Mouse (Mus musculus) erythroblast, embryonic 14.5 days (primary cell): ENCODE results near the gene Fam84a. TPM values are rescaled to one million over a fixed set of nuclear protein-coding genes. Genes with fewer than 3 reads are reported as not detected.

Source experiments
- H3K27me3 ChIP-seq: 2 replicates; pipeline ENCODE4 v1.6.1; 2012; ENCODE audit warnings: inconsistent platforms; ENCODE audit not compliant: control insufficient read depth
- H3K36me3 ChIP-seq: 2 replicates; pipeline ENCODE4 v1.6.1; 2012; ENCODE audit warnings: mild to moderate bottlenecking, inconsistent platforms; ENCODE audit not compliant: control insufficient read depth
- H3K4me1 ChIP-seq: 2 replicates; pipeline ENCODE4 v1.6.1; 2012; ENCODE audit warnings: inconsistent platforms; ENCODE audit not compliant: control insufficient read depth
- H3K4me3 ChIP-seq: replicated peaks from 2 replicates; pipeline ENCODE3; 2012; ENCODE audit warnings: moderate library complexity, mild to moderate bottlenecking, inconsistent platforms
- H3K9me3 ChIP-seq: 2 replicates; pipeline ENCODE4 v1.6.1; 2012; ENCODE audit warnings: low read length, inconsistent platforms, mixed read lengths; ENCODE audit not compliant: control insufficient read depth
- GATA1 ChIP-seq: IDR thresholded peaks from 2 replicates; pipeline ENCODE4 v1.6.1; 2012; ENCODE audit warnings: low read length, inconsistent platforms, mixed read lengths
- TAL1 ChIP-seq: IDR thresholded peaks from 3 replicates; pipeline ENCODE4 v1.6.1; 2012; ENCODE audit warnings: low read length, inconsistent platforms, mixed read lengths
- polyA plus RNA-seq: library from polyadenylated mRNA; stranded (reverse); fragments of >175 nt; gene quantifications from 2 replicates; pipeline ENCODE4 v1.2.3, GENCODE M21; 2012

Fam84a gene
- polyA plus RNA-seq = not detected in 2 replicates

DNA sequence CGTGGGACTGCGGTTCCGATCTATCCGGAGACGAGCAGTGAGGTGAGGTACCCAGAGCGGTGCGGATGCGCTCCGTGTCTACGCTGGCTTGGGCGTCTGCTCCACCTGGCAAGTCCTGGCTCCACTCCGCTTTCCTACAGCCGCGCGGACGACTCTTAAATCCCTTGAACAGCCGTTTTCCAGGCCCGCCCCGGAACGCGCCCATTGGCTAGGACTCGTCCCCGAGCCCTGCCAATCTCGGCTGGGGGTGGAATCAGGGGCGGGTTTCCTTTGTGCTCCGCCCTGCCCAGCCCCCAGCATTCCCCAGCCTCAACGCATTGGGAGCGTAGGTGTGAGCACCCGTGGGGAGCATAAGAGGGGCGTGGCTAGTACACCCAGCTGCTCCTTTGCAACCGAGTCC is at the start of gene Fam84a:
TSS of gene Fam84a (minus strand) at position 134 of the 400 bp plus-strand sequence.
- H3K9me3 ChIP-seq = no peaks in the 10 kb centered on the region; the same call in 1 of the 2 replicates
- H3K4me3 ChIP-seq = peak within 1 kb of the TSS; percentile 42
- TF ChIP-seq GATA1 (no peak), TAL1 (no peak)
- no peaks in the 10 kb centered on the region for H3K4me1 ChIP-seq
- peaks cover 45% of the 10 kb centered on the region for H3K27me3 ChIP-seq
- H3K36me3 ChIP-seq = no peaks in the 10 kb centered on the region

DNA sequence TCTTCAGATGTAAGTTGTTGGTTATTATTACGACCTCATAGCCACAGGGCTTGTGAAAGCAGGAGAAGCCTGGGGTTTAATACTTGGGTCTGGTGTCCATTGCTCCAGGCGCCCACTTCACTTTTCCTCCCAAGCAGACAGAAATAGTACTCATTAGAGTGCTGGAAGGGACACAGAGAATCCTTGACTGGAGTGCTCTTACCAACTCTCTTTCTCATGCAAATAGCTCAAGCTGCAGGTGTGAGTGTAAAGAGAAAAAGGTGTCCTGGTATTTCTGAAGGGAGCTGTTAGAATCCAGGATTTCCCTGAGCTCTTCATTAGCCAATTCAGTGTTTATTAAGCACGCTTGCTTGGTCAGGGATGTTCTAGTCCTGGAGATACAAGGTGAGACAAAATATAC is 43.6 kb upstream of the Fam84a start:
- TF ChIP-seq GATA1 (no peak), TAL1 (no peak)
- H3K4me3 ChIP-seq = no peak overlapping the region
- H3K27me3 ChIP-seq = no peaks in the 10 kb centered on the region
- H3K4me1 ChIP-seq = no peaks in the 10 kb centered on the region
- H3K9me3 ChIP-seq = no peaks in the 10 kb centered on the region
- no peaks in the 10 kb centered on the region for H3K36me3 ChIP-seq

DNA sequence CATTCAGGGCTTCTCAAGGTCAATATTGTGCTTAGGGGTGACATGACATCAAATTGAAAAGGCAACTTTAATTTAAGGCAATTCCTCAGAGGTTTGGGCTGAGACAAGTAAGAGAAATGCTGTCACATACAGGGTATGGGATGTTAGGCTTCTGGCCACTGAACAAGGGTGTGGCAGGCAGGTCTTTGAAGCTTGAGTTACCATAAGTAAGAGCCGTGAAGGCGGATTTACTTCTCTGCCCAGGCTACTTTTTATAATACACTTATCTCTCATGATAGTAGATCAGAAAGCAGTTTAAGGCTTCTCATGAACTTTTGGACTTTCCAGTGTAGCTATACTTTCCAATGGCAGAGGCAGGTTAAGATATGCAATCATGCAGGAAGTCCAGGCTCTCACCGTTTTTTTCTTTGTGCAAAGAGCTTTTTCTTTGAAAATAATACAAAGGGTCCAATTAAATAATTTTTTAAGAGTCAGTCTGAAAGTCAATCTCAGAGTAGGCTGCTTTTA is 34.9 kb upstream of the Fam84a start:
- Histone ChIP-seq H3K4me3 (no peak overlapping the region), H3K4me1 (no peaks in the 10 kb centered on the region), H3K9me3 (no peaks in the 10 kb centered on the region), H3K27me3 (no peaks in the 10 kb centered on the region), H3K36me3 (no peaks in the 10 kb centered on the region)
- no peak for TF ChIP-seq GATA1
- TF ChIP-seq TAL1 = no peak

DNA sequence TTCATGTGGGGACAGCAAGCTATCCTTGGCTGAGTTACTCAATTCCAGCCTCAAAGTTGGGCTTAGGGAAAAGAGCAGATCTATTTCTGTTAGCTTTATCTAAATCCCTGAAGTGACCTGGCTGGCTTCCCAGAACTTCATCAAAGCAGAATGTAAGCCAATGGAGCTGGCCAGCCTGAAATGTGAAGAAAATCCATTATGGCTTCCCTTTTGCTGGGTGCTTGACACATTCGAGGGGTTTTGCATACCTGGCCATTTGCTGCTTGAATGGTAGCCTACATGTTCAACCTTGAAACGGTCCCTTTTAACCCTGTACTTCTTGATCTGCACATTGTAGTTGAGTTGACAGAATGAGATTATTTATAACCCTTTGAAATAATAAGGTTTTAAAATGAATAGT is 13.9 kb upstream of the Fam84a start:
- TF ChIP-seq TAL1 (no peak), GATA1 (no peak)

DNA sequence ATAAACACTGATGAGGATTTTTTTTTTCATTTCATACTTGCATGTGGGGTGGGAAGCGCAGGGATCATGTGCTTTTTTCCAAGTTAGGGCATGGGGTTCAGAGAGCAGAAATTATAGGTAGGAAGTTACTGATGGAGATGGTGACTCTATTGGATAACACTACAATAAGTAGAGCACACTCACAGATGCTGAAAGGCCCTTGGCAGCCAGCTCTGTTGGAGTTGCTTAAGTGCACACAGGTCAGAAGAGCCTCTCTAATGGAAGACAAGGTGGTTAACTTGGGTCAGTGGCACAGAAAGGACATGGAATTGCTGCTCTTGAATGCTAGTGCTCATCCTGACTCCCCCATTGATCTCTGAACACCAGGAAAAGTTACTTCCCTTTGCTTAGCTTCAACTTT is 13.1 kb upstream of the Fam84a start:
- TF ChIP-seq TAL1 = no peak
- no peak for TF ChIP-seq GATA1
- Histone ChIP-seq H3K36me3 (no peaks in the 10 kb centered on the region), H3K4me3 (no peak overlapping the region), H3K9me3 (no peaks in the 10 kb centered on the region), H3K4me1 (no peaks in the 10 kb centered on the region), H3K27me3 (no peaks in the 10 kb centered on the region)

More for the DNA sequence above, 13.9 kb upstream of the Fam84a start:
- no peaks in the 10 kb centered on the region for H3K4me1 ChIP-seq
- no peaks in the 10 kb centered on the region for H3K36me3 ChIP-seq
- no peaks in the 10 kb centered on the region for H3K27me3 ChIP-seq
- H3K4me3 ChIP-seq = no peak overlapping the region
- H3K9me3 ChIP-seq = no peaks in the 10 kb centered on the region

DNA sequence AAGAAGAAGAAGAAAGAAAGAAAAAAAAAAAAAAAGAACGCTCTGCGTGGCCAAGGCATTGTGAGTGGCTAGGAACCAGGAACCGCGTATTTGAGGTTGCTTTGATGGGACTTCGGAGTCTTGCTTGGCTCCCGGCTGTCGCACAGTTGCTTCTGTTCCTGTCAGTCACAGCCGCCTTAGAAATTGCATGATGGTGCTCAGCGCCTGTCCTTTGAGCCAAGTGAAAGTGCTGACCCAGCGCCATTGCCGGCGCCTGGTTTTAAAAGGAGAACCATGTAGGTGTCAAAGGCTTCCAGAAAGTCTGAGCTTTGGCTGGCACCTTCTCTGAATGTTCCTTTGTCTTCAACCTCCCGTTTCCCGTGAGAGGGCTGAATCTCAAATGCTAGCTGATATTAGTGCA is 572 bp upstream of the Fam84a start:
- Histone ChIP-seq H3K4me1 (no peaks in the 10 kb centered on the region), H3K4me3 (no peak overlapping the region), H3K36me3 (no peaks in the 10 kb centered on the region), H3K9me3 (no peaks in the 10 kb centered on the region; the same call in 1 of the 2 replicates), H3K27me3 (peaks cover 45% of the 10 kb centered on the region)
- no peak for TF ChIP-seq TAL1
- no peak for TF ChIP-seq GATA1

DNA sequence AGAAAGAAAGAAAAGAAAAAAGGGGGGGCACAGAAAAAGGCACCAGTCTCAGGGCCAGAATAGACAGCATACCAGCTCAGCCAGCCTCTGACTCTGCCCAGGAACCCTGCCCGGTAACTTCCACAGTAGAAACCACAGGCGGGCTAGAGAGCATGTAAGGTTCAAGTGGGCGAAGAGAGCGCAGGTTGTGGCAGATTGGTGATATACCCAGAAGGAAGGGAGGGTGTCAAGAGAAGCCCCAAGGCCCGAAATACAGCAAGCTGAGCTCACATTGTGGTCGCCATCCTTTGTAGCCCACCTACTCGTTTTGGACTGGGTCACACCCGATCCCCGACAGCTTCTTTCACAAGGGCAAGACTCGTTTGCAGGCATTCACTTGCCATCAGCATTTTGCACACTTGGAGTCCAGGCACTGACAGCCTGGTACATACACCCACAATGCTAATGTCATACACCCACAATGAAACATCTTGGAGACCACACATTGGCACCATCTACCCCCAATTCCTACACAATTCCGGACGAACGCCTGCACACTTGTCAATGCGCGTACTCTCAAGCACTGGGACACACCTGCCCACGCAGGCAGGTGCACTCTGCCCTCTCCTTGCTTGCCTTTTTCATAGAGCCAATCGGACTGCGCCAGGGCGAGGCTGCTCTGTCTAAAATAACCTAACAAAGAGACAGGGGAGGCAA is 770 bp downstream of the Fam84a start:
- H3K27me3 ChIP-seq = peaks cover 45% of the 10 kb centered on the region
- H3K4me3 ChIP-seq = peak overlapping the region; percentile 18
- no peaks in the 10 kb centered on the region for H3K4me1 ChIP-seq
- TF ChIP-seq TAL1 = no peak
- no peak for TF ChIP-seq GATA1
- H3K9me3 ChIP-seq = no peaks in the 10 kb centered on the region; the same call in 1 of the 2 replicates
- H3K36me3 ChIP-seq = no peaks in the 10 kb centered on the region

DNA sequence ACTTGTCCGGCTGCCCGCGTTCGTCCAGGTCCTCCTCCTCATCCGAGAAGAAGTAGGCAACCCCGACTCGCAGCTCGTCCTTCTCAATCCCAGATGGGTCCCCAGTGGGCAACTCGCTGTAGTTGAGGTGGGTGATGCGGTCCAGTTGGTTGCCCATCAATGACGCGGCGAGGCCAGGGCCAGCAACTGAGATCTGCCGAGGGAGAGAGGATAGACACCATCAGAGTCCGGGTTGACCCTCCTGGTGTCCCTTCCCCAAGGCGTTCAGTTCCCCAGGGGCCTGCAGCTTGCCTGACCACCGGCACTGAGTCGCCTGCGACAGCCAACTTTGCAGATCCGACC is 1.3 kb downstream of the Fam84a start:
- Histone ChIP-seq H3K4me3 (no peak overlapping the region), H3K36me3 (no peaks in the 10 kb centered on the region), H3K4me1 (no peaks in the 10 kb centered on the region), H3K9me3 (no peaks in the 10 kb centered on the region; the same call in 1 of the 2 replicates), H3K27me3 (peaks cover 45% of the 10 kb centered on the region)
- TF ChIP-seq GATA1 (no peak), TAL1 (no peak)

DNA sequence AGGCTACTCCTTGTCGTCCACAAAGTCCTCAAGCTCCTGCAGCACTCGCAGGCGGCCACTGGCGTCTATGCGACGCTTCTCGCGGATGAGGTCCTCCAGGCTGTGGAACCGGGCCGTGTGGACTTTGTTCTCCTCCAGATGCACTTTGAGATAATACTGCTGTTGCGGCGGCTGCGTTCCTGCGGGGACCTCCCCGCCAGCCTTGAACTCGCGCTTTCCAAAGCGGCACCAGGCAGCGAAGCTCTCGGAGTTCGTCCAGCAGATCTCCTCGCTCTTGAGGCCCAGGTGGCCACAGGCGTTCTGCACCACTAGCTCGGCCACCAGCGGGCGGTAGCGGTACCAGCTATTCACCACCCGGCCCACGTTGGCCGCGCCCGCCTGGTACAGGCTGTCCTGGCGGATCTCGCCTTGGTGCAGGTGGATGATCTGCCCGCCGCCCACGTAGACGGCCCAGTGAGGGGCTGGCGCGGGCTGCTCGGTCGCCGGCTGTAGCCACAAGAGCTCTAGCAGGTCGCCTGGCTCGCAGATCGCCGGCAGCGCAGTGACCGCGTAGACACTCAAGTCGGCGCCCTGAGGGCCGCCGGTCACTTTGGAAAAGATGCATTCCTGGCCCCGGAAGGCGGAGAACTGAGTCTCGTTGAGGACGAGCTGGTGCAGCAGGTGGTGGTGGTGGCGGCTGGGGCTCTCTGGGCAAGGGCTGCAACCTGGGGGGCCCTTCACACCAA is 1.8 kb downstream of the Fam84a start:
- peak overlapping the region; percentile 9 for H3K4me3 ChIP-seq
- no peaks in the 10 kb centered on the region for H3K4me1 ChIP-seq
- no peaks in the 10 kb centered on the region; the same call in 1 of the 2 replicates for H3K9me3 ChIP-seq
- H3K27me3 ChIP-seq = peaks cover 45% of the 10 kb centered on the region
- TF ChIP-seq TAL1 (no peak), GATA1 (no peak)
- no peaks in the 10 kb centered on the region for H3K36me3 ChIP-seq
